Mouse (Mus musculus) midbrain, embryonic 11.5 days (tissue): ENCODE data around the gene Tmem219. TPM values are rescaled to one million over a fixed set of nuclear protein-coding genes. Genes with fewer than 3 reads are reported as not detected.
"Not testable (repeated sequence)": the region's sequence is repeated elsewhere in the genome, so short reads cannot be mapped to it uniquely, and the experiment has no call there.

Experiments
- ATAC-seq: fragments of 200-750 bp; cut with Nextera tagmentation; 2 replicates; pipeline ENCODE4 v1.8.0; 2017; ENCODE audit warnings: moderate TSS enrichment, moderate library complexity; ENCODE audit not compliant: low FRiP score
- DNase-seq: peaks from one replicate; pipeline ENCODE4 v3.0.0; 2015; ENCODE audit warnings: low spot score; ENCODE audit errors: missing footprints
- H3K27ac ChIP-seq: fragments of 300-500 bp; sonication (generic); 2 replicates; pipeline ENCODE4 v1.5.1; 2014; ENCODE audit warnings: low read depth, low read length
- H3K27me3 ChIP-seq: fragments of 300-500 bp; sonication (generic); 2 replicates; pipeline ENCODE4 v1.6.1; 2014; ENCODE audit warnings: mild to moderate bottlenecking, low read length, moderate library complexity, mixed read lengths; ENCODE audit not compliant: control insufficient read depth, insufficient read depth
- H3K36me3 ChIP-seq: fragments of 300-500 bp; sonication (generic); 2 replicates; pipeline ENCODE4 v1.6.1; 2014; ENCODE audit warnings: mild to moderate bottlenecking, low read length, moderate library complexity, mixed read lengths; ENCODE audit not compliant: control insufficient read depth, insufficient read depth
- H3K4me1 ChIP-seq: fragments of 300-500 bp; sonication (generic); 2 replicates; pipeline ENCODE4 v1.6.1; 2014; ENCODE audit warnings: low read length; ENCODE audit not compliant: control insufficient read depth, insufficient read depth
- H3K4me2 ChIP-seq: fragments of 300-500 bp; sonication (generic); 2 replicates; pipeline ENCODE4 v1.6.1; 2014; ENCODE audit warnings: mild to moderate bottlenecking, moderate library complexity
- H3K4me3 ChIP-seq: fragments of 300-500 bp; sonication (generic); 2 replicates; pipeline ENCODE4 v1.5.1; 2014; ENCODE audit warnings: low read depth, low read length
- H3K9ac ChIP-seq: fragments of 300-500 bp; sonication (generic); 2 replicates; pipeline ENCODE4 v1.6.1; 2014; ENCODE audit warnings: low read length
- H3K9me3 ChIP-seq: fragments of 300-500 bp; sonication (generic); 2 replicates; pipeline ENCODE4 v1.6.1; 2016; ENCODE audit warnings: low read length; ENCODE audit not compliant: control insufficient read depth
- WGBS: fragments of 180-500 bp; shearing (Covaris S2); extraction: QIAGEN DNeasy Blood & Tissue Kit; methylation state at CpG from one replicate; pipeline ENCODE4 v1.1.7; 2014; 5-methylcytosine and 5-hydroxymethylcytosine counted together
- polyA plus RNA-seq: library from polyadenylated mRNA; unstranded; fragments of >200 nt; fragmentation: Nextera tagmentation; extraction: Ambion mirVana; gene quantifications from 2 replicates; pipeline ENCODE4 v1.2.1, GENCODE M21; 2014

Gene Tmem219
- polyA plus RNA-seq, 1 experiment from 2014 or later, result 26.5 TPM

DNA sequence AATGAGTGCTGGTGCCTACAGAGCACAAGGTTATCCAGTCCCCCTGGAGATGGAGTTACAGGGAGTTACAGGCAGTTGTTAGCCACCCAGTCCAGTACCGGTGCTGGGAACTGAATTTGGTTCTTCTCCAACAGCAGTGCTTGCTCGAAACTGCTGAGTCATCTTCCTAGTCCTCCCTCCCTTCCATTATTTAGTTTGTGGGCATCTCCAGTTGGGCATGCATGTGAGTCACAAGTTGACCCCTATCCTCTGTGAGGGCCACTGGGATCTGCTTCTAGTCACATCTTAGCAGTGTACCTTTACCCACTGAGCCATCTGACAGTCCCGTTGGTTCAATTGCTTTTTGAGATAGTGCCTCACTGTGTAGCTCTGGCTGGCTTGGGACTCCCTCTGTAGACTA, 17.1 kb downstream of the Tmem219 start:
- Histone ChIP-seq H3K36me3 (no peaks in the 10 kb centered on the region), H3K27me3 (no peaks in the 10 kb centered on the region), H3K4me3 (no peak overlapping the region), H3K9ac (no peak overlapping the region), H3K4me2 (no peak overlapping the region), H3K9me3 (no peaks in the 10 kb centered on the region), H3K27ac (no peak overlapping the region), H3K4me1 (no peaks in the 10 kb centered on the region)
- 75% methylated on average over 3 of the region's 3 CpGs for WGBS
- DNase-seq, result peak; percentile 19
- ATAC-seq, result no peak

GRCm38 (mm10) chr7:126899781-126900180, 22.9 kb downstream of the Tmem219 start:
- H3K27ac ChIP-seq, H3K36me3 ChIP-seq, H3K9ac ChIP-seq, ATAC-seq, H3K4me1 ChIP-seq, H3K4me2 ChIP-seq, H3K4me3 ChIP-seq, H3K9me3 ChIP-seq, DNase-seq, H3K27me3 ChIP-seq: not testable (repeated sequence)
- 89% methylated on average over 5 of the region's 9 CpGs for WGBS

DNA sequence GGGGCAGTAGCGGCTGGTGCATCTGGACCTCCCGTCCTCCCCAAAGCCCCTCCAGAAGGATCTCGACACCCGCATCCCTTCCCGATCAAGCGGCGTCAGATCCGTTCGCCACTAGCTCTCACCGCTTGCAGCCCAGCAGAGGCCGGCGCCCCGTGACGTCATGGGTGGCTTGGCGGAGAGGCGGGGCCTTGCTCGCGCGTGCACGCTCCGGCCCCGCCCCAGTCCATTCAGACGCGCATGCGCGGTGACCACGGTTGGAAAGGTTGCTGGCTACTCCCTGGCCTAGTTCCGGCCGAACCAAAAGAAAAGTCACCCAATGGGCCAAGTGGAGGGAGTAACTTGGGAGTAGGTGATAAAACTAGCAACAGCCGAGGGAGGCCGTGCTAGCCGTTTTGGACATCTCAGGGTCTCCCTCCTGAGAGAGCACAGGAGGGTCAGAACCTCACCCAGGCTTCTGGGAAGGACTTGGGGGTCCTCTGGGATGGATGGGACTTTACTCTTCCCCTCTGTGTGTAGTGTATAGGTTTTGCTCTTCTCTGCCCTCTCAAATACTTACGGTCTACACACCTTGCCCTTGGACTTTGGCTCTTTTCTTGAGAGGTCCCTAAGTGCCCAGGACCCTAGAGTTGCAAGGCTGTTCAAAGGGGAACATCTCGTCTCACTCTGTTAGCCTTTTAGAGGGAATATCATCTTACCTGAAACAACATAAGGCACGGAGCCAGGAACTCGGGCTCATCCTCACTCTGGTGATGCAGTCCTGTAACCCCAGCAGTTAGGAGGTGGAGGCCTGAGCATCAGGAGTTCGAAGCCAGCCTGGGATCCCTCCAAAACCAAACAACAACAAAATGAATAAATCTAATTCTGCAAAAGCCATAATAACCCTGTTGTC, 24.4 kb downstream of the Tmem219 start:
- Histone ChIP-seq H3K27me3 (no peaks in the 10 kb centered on the region), H3K27ac (no peak overlapping the region), H3K4me2 (peak overlapping the region; percentile 60), H3K9me3 (no peaks in the 10 kb centered on the region), H3K4me3 (peak overlapping the region; percentile 49), H3K4me1 (peaks cover 5% of the 10 kb centered on the region; the same call in 1 of the 2 replicates), H3K9ac (peak overlapping the region; percentile 70), H3K36me3 (no peaks in the 10 kb centered on the region)
- peak; percentile 100 for DNase-seq
- WGBS, result 11% methylated on average over 37 of the region's 37 CpGs
- ATAC-seq, result peak; percentile 92

DNA sequence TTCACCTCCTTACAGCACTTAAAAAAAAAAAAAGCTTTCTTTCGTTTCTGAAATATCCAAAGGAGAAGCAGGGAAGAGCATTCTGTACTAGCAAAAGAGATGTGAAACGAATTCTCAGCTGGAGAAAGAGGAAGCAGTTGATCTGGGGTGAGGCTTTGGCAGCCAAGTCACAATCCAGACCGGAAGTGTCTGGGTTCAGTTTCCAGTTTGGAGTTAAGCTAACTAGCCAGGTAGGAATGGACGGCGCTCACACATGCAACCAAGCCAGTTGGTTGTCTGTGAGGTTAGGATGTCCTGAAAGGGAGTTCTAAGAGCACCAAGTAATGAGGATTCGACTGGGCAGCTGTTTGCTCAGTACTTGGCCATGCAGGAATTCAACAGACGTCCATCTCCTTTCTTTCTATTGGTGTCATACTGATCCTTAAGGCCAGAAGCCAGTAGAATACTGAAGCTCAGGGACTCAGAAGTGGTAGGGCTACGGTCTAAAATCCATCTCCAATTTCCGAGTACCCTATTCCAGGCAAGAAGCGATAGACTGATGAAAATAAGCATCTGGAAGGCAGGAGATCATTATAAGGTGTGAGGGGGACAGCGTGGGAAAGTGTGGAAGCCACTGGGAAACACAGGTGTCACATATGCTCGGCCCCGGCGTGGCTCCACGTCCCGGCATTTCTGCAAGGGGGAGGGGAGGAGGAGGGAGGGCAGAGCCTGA, 25.2 kb downstream of the Tmem219 start:
- peak overlapping the region; percentile 60 for H3K4me2 ChIP-seq
- 25% methylated on average over 16 of the region's 16 CpGs for WGBS
- no peak overlapping the region for H3K27ac ChIP-seq

DNA sequence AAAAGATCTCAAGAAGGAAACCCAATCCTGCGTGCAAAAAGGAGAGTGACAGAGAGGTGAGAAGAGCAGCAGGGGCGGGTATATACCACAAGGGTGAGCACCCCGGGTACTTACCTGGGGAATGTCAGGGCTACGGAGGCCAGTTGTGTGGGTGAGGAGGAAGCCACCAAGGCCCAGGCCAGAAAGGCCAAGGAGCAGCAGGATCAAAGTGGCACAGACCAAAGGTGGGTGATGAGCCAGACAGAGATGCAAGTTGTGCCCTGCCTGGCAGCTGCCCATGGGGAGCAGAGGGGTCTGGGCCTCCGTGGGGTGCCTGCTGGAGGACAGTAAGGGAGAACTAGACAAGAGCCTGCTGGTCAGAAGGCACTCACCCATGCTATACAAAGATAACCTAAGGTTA, 25.8 kb downstream of the Tmem219 start:
- no peak for DNase-seq
- Histone ChIP-seq H3K9ac (no peak overlapping the region; the same call in 1 of the 2 replicates), H3K36me3 (no peaks in the 10 kb centered on the region), H3K9me3 (no peaks in the 10 kb centered on the region), H3K27me3 (no peaks in the 10 kb centered on the region), H3K4me2 (no peak overlapping the region), H3K4me3 (no peak overlapping the region), H3K4me1 (peaks cover 5% of the 10 kb centered on the region; the same call in 1 of the 2 replicates), H3K27ac (no peak overlapping the region)
- 87% methylated on average over 5 of the region's 5 CpGs for WGBS
- no peak for ATAC-seq

More for the DNA sequence above, 25.2 kb downstream of the Tmem219 start:
- DNase-seq (peak; percentile 86), ATAC-seq (no peak; the same call in 1 of the 2 replicates)
- no peaks in the 10 kb centered on the region for H3K9me3 ChIP-seq
- peak overlapping the region; percentile 70 for H3K9ac ChIP-seq
- H3K27me3 ChIP-seq, result no peaks in the 10 kb centered on the region
- H3K4me1 ChIP-seq, result peaks cover 5% of the 10 kb centered on the region; the same call in 1 of the 2 replicates
- H3K36me3 ChIP-seq, result no peaks in the 10 kb centered on the region
- peak overlapping the region; percentile 49 for H3K4me3 ChIP-seq

DNA sequence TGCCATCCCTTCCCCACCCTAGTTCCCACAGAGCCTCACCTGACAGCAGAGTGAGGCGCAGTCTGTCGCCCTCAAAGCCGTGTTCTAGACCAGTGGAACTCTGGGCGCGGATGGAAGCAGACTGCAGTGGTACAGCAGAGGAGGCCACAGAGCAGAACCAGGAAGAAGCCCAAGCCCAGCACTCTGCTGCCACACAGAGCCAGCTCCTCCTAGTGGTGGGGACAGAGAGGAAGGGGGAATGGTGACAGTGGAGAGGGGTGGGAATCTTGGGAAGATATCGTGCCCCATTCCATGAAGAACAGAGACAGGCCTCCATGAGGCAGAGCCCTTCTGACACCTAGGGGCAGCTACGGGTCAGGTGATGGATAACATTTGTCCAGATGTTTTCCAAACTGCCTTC, 33.9 kb downstream of the Tmem219 start:
- no peak overlapping the region for H3K4me2 ChIP-seq
- DNase-seq (peak; percentile 59), ATAC-seq (no peak)
- 56% methylated on average over 7 of the region's 7 CpGs for WGBS
- no peak overlapping the region for H3K27ac ChIP-seq
- no peak overlapping the region for H3K9ac ChIP-seq
- H3K36me3 ChIP-seq, result 0 out of 2 replicates have a peak, but pooled peaks cover 4% of the 10 kb centered on the region
- no peak overlapping the region for H3K4me3 ChIP-seq
- H3K4me1 ChIP-seq, result no peaks in the 10 kb centered on the region; the same call in 1 of the 2 replicates
- no peaks in the 10 kb centered on the region for H3K9me3 ChIP-seq
- no peaks in the 10 kb centered on the region for H3K27me3 ChIP-seq

GRCm38 (mm10) chr7:126887281-126887680, 35.4 kb downstream of the Tmem219 start:
- H3K27me3 ChIP-seq, result no peaks in the 10 kb centered on the region
- no peak overlapping the region for H3K27ac ChIP-seq
- ATAC-seq (no peak), DNase-seq (no peak)
- 87% methylated on average over 5 of the region's 5 CpGs for WGBS
- 0 out of 2 replicates have a peak, but pooled peaks cover 4% of the 10 kb centered on the region for H3K36me3 ChIP-seq
- H3K4me3 ChIP-seq, result no peak overlapping the region
- H3K9ac ChIP-seq, result no peak overlapping the region
- no peaks in the 10 kb centered on the region for H3K9me3 ChIP-seq
- H3K4me1 ChIP-seq, result peaks cover 14% of the 10 kb centered on the region
- H3K4me2 ChIP-seq, result no peak overlapping the region

GRCm38 (mm10) chr7:126884286-126885164, 38.2 kb downstream of the Tmem219 start, which contains the start of gene Taok2:
Taok2 (minus strand) TSS chr7:126884703.
- peak within 1 kb of the TSS; percentile 91 for H3K27ac ChIP-seq

More at GRCm38 (mm10) chr7:126884286-126885164, 38.2 kb downstream of the Tmem219 start, which contains the start of gene Taok2:
- under 1% methylated on average over 52 of the region's 56 CpGs for WGBS
- H3K36me3 ChIP-seq, result peaks cover 7% of the 10 kb centered on the region
- H3K9ac ChIP-seq, result peak within 1 kb of the TSS; percentile 86
- peaks cover 23% of the 10 kb centered on the region for H3K4me1 ChIP-seq
- H3K9me3 ChIP-seq, result no peaks in the 10 kb centered on the region
- ATAC-seq (peak; percentile 97), DNase-seq (peak; percentile 99)
- peak within 1 kb of the TSS; percentile 98 for H3K4me2 ChIP-seq
- H3K4me3 ChIP-seq, result peak within 1 kb of the TSS; percentile 75
- H3K27me3 ChIP-seq, result no peaks in the 10 kb centered on the region
